Mouse (Mus musculus): Measurements from ENCODE around the gene Thra. TPM values are rescaled to one million over a fixed set of nuclear protein-coding genes. Genes with fewer than 3 reads are reported as not detected.

Thra gene
- polyA plus RNA-seq, 1 experiment from 2014 or later, result 41.4 TPM

- DNase-seq (ENCODE audit: low spot score) (no peak), ATAC-seq (ENCODE audit: low FRiP score) (no peak)
- Histone ChIP-seq H3K4me1 (replicated peaks; ENCODE audit: control insufficient read depth, insufficient read depth, low read length) (peaks cover 25% of the 10 kb centered on the region), H3K4me3 (ENCODE audit: low read depth, low read length) (no peak overlapping the region), H3K27ac (ENCODE audit: low read depth, low read length) (no peak overlapping the region), H3K36me3 (ENCODE audit: control insufficient read depth, insufficient read depth, low read length) (no peaks in the 10 kb centered on the region), H3K9me3 (ENCODE audit: control insufficient read depth, low read length) (no peaks in the 10 kb centered on the region), H3K27me3 (ENCODE audit: control insufficient read depth, insufficient read depth, low read length) (no peaks in the 10 kb centered on the region), H3K4me2 (replicated peaks; ENCODE audit: low read depth, low read length) (no peak overlapping the region), H3K9ac (ENCODE audit: low read depth, low read length) (no peak overlapping the region)
- WGBS, result 72% methylated on average over 4 of the region's 4 CpGs
These were observed 43.7 kb downstream of the Thra start for GRCm38 (mm10) chr11:98784139-98784538.

GRCm38 (mm10) chr11:98785214-98785613 lies 44.8 kb downstream of the Thra start:
- H3K9me3 ChIP-seq (ENCODE audit: control insufficient read depth, low read length), result no peaks in the 10 kb centered on the region
- no peak overlapping the region for H3K27ac ChIP-seq (ENCODE audit: low read depth, low read length)
- H3K4me1 ChIP-seq (replicated peaks; ENCODE audit: control insufficient read depth, insufficient read depth, low read length), result peaks cover 28% of the 10 kb centered on the region
- no peaks in the 10 kb centered on the region for H3K27me3 ChIP-seq (ENCODE audit: control insufficient read depth, insufficient read depth, low read length)
- no peak overlapping the region for H3K4me2 ChIP-seq (replicated peaks; ENCODE audit: low read depth, low read length)
- no peak overlapping the region for H3K9ac ChIP-seq (ENCODE audit: low read depth, low read length)
- 57% methylated on average over 10 of the region's 10 CpGs for WGBS
- ATAC-seq (ENCODE audit: low FRiP score) (no peak), DNase-seq (ENCODE audit: low spot score) (no peak)
- no peaks in the 10 kb centered on the region for H3K36me3 ChIP-seq (ENCODE audit: control insufficient read depth, insufficient read depth, low read length)
- no peak overlapping the region for H3K4me3 ChIP-seq (ENCODE audit: low read depth, low read length)

GRCm38 (mm10) chr11:98785772-98786281 lies 45.4 kb downstream of the Thra start:
- H3K4me1 ChIP-seq (replicated peaks; ENCODE audit: control insufficient read depth, insufficient read depth, low read length), result peaks cover 28% of the 10 kb centered on the region
- no peak overlapping the region for H3K4me3 ChIP-seq (ENCODE audit: low read depth, low read length)
- no peak overlapping the region for H3K27ac ChIP-seq (ENCODE audit: low read depth, low read length)
- ATAC-seq (ENCODE audit: low FRiP score), result no peak
- H3K36me3 ChIP-seq (ENCODE audit: control insufficient read depth, insufficient read depth, low read length), result no peaks in the 10 kb centered on the region
- no peaks in the 10 kb centered on the region for H3K27me3 ChIP-seq (ENCODE audit: control insufficient read depth, insufficient read depth, low read length)
- no peak overlapping the region for H3K4me2 ChIP-seq (replicated peaks; ENCODE audit: low read depth, low read length)
- no peak overlapping the region for H3K9ac ChIP-seq (ENCODE audit: low read depth, low read length)
- peak; percentile 64 for DNase-seq (ENCODE audit: low spot score)
- H3K9me3 ChIP-seq (ENCODE audit: control insufficient read depth, low read length), result no peaks in the 10 kb centered on the region
- 11% methylated on average over 12 of the region's 12 CpGs for WGBS

GRCm38 (mm10) chr11:98786359-98787214 lies 46.1 kb downstream of the Thra start:
- DNase-seq (ENCODE audit: low spot score) (peak; percentile 98), ATAC-seq (ENCODE audit: low FRiP score) (peak; percentile 43; the same call in 1 of the 2 replicates)
- H3K9ac ChIP-seq (ENCODE audit: low read depth, low read length), result no peak overlapping the region
- no peak overlapping the region for H3K4me3 ChIP-seq (ENCODE audit: low read depth, low read length)
- no peaks in the 10 kb centered on the region for H3K9me3 ChIP-seq (ENCODE audit: control insufficient read depth, low read length)
- H3K4me1 ChIP-seq (replicated peaks; ENCODE audit: control insufficient read depth, insufficient read depth, low read length), result peaks cover 27% of the 10 kb centered on the region
- H3K4me2 ChIP-seq (replicated peaks; ENCODE audit: low read depth, low read length), result 0 out of 2 replicates have a peak overlapping the region, but pooled peaks have one; percentile 4
- no peaks in the 10 kb centered on the region for H3K36me3 ChIP-seq (ENCODE audit: control insufficient read depth, insufficient read depth, low read length)
- no peaks in the 10 kb centered on the region for H3K27me3 ChIP-seq (ENCODE audit: control insufficient read depth, insufficient read depth, low read length)
- H3K27ac ChIP-seq (ENCODE audit: low read depth, low read length), result no peak overlapping the region
- 8% methylated on average over 14 of the region's 15 CpGs for WGBS

GRCm38 (mm10) chr11:98787229-98787628 lies 46.8 kb downstream of the Thra start:
- H3K27me3 ChIP-seq (ENCODE audit: control insufficient read depth, insufficient read depth, low read length), result no peaks in the 10 kb centered on the region
- no peak for DNase-seq (ENCODE audit: low spot score)
- WGBS, result 35% methylated on average over 7 of the region's 7 CpGs
- no peak overlapping the region for H3K9ac ChIP-seq (ENCODE audit: low read depth, low read length)
- no peak overlapping the region for H3K4me2 ChIP-seq (replicated peaks; ENCODE audit: low read depth, low read length)
- no peak overlapping the region for H3K27ac ChIP-seq (ENCODE audit: low read depth, low read length)
- H3K9me3 ChIP-seq (ENCODE audit: control insufficient read depth, low read length), result no peaks in the 10 kb centered on the region
- H3K4me1 ChIP-seq (replicated peaks; ENCODE audit: control insufficient read depth, insufficient read depth, low read length), result peaks cover 21% of the 10 kb centered on the region
- ATAC-seq (ENCODE audit: low FRiP score), result 0 out of 2 replicates have a peak, but pooled peaks have one; percentile 12
- no peak overlapping the region for H3K4me3 ChIP-seq (ENCODE audit: low read depth, low read length)
- no peaks in the 10 kb centered on the region for H3K36me3 ChIP-seq (ENCODE audit: control insufficient read depth, insufficient read depth, low read length)

GRCm38 (mm10) chr11:98787691-98788090 lies 47.3 kb downstream of the Thra start:
- peaks cover 19% of the 10 kb centered on the region for H3K4me1 ChIP-seq (replicated peaks; ENCODE audit: control insufficient read depth, insufficient read depth, low read length)
- no peaks in the 10 kb centered on the region for H3K27me3 ChIP-seq (ENCODE audit: control insufficient read depth, insufficient read depth, low read length)
- 90% methylated on average over 1 of the region's 1 CpGs for WGBS

GRCm38 (mm10) chr11:98788139-98788538 lies 47.7 kb downstream of the Thra start:
- DNase-seq (ENCODE audit: low spot score), result no peak
- Histone ChIP-seq H3K4me1 (replicated peaks; ENCODE audit: control insufficient read depth, insufficient read depth, low read length) (peaks cover 15% of the 10 kb centered on the region; the same call in 1 of the 2 replicates), H3K27ac (ENCODE audit: low read depth, low read length) (no peak overlapping the region)

More at GRCm38 (mm10) chr11:98787691-98788090, 47.3 kb downstream of the Thra start:
- H3K4me2 ChIP-seq (replicated peaks; ENCODE audit: low read depth, low read length), result no peak overlapping the region
- no peak overlapping the region for H3K27ac ChIP-seq (ENCODE audit: low read depth, low read length)
- peak; percentile 19 for DNase-seq (ENCODE audit: low spot score)
- H3K9me3 ChIP-seq (ENCODE audit: control insufficient read depth, low read length), result no peaks in the 10 kb centered on the region
- ATAC-seq (ENCODE audit: low FRiP score), result no peak
- H3K9ac ChIP-seq (ENCODE audit: low read depth, low read length), result no peak overlapping the region
- H3K36me3 ChIP-seq (ENCODE audit: control insufficient read depth, insufficient read depth, low read length), result no peaks in the 10 kb centered on the region
- H3K4me3 ChIP-seq (ENCODE audit: low read depth, low read length), result no peak overlapping the region

GRCm38 (mm10) chr11:98788550-98789218 lies 48.2 kb downstream of the Thra start:
- Histone ChIP-seq H3K9me3 (ENCODE audit: control insufficient read depth, low read length) (no peaks in the 10 kb centered on the region), H3K27me3 (ENCODE audit: control insufficient read depth, insufficient read depth, low read length) (no peaks in the 10 kb centered on the region), H3K4me1 (replicated peaks; ENCODE audit: control insufficient read depth, insufficient read depth, low read length) (peaks cover 14% of the 10 kb centered on the region), H3K9ac (ENCODE audit: low read depth, low read length) (no peak overlapping the region; the same call in 1 of the 2 replicates), H3K4me2 (replicated peaks; ENCODE audit: low read depth, low read length) (peak overlapping the region; percentile 93), H3K4me3 (ENCODE audit: low read depth, low read length) (peak overlapping the region; percentile 41), H3K27ac (ENCODE audit: low read depth, low read length) (0 out of 2 replicates have a peak overlapping the region, but pooled peaks have one; percentile 12), H3K36me3 (ENCODE audit: control insufficient read depth, insufficient read depth, low read length) (no peaks in the 10 kb centered on the region)
- WGBS, result 16% methylated on average over 18 of the region's 18 CpGs
- peak; percentile 87 for ATAC-seq (ENCODE audit: low FRiP score)
- DNase-seq (ENCODE audit: low spot score), result peak; percentile 87

More at GRCm38 (mm10) chr11:98788139-98788538, 47.7 kb downstream of the Thra start:
- ATAC-seq (ENCODE audit: low FRiP score), result no peak
- Histone ChIP-seq H3K27me3 (ENCODE audit: control insufficient read depth, insufficient read depth, low read length) (no peaks in the 10 kb centered on the region), H3K9ac (ENCODE audit: low read depth, low read length) (no peak overlapping the region), H3K9me3 (ENCODE audit: control insufficient read depth, low read length) (no peaks in the 10 kb centered on the region), H3K36me3 (ENCODE audit: control insufficient read depth, insufficient read depth, low read length) (no peaks in the 10 kb centered on the region), H3K4me3 (ENCODE audit: low read depth, low read length) (no peak overlapping the region), H3K4me2 (replicated peaks; ENCODE audit: low read depth, low read length) (no peak overlapping the region)
- 96% methylated on average over 5 of the region's 5 CpGs for WGBS

Data from hindbrain, embryonic 11.5 days (tissue).